Mouse (Mus musculus): ENCODE measurements around the gene Gm21976.

The Gm21976 gene

DNA sequence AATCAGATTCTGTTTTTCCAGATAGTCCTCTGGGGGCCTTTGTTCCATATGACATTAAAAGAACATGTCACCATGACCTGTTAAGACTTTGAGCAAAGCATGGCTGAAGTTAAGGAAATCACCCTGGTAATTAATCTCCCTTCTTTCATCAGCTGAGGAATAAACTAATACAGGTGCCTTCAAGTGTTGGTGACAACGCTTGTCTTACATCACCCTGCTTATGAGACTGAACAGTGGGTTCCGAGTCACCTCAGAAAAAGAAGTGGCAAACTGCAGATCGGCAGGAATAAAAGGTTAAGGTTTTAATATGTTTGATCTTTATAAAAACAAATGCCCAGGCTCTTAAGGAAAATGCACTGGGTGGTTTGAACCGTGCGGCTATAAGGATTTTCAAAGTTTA lies at the start of gene Gm21976:
TSS of gene Gm21976 (plus strand) at position 202 of the 400 bp plus-strand sequence.
- in situ Hi-C loops (cut with MboI, MseI), result no loop called here

DNA sequence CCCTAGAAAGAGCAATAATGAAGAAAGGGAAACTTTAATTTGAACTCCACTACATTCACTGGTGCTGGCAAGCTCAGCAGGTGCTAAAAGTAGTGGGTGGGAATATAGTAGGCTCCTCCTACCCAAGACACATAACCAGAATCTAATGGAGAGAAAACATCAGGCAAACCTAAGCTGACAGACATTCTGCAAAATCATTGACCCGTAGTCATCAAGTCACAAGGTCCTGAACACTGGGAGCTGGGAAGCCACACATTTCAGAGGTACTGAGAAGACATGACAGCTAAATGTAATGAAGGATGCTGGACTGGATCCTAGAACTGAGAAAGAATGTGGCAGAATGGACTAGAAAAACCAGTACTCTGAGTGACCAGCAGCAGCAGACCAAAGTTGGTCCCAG lies 49.2 kb upstream of the Gm21976 start:
- in situ Hi-C loops (cut with MboI, MseI), result loop anchor here (5.0 kb wide), 1 partner anchor 203 kb away; no protein-coding TSS in a partner anchor

DNA sequence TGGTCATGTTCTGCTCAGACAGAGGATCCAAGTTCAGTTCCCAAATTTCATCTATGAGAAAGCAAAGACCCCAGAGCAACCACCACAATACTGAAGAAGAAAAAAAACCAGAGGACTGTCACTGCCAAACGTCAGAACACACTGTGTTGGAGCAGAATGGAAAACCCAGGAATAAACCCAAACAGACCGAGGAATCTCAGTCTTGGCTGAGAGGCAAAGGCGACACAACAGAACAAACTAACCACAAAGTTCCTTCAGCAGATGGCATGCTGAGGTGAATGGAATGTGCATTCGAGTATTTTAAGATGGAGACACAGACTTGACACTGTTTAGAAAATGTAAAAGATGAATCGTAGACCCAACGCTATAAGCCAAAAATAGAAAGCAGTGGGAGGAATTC lies 44.2 kb upstream of the Gm21976 start:
- in situ Hi-C loops (cut with MboI, MseI), result no loop called here

DNA sequence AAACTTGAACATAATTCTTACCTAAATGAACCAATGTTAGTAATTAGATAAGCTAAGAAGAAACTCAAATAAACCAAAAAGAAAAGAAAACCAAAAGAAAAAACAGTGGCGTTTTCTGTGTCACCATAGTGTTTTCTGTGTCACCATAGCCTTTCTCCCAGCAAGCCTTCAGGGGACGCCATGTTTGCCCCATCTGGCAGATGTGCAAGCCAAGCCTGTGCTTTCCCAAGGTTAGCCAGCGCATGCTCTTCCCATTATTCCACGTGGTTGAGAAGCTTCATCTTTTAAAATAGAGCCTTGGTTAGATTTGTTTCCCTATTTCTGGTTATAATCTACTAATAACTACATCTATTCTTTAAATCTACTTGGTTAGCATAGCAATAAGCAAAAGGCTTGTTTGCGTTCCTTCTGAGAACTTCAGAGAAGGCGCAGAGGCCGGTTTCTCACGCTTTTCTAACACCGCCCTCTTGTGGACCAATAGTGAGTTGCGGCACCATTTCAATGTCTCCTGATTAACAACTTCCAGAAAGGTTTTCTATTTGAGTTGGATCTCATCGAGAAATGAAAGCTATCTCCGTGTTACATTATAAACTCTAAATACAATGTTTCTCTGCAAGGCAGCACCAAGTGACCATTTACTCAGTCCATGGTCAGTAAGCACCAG lies 39.6 kb upstream of the Gm21976 start:
- in situ Hi-C loops (cut with MboI, MseI), result no loop called here

DNA sequence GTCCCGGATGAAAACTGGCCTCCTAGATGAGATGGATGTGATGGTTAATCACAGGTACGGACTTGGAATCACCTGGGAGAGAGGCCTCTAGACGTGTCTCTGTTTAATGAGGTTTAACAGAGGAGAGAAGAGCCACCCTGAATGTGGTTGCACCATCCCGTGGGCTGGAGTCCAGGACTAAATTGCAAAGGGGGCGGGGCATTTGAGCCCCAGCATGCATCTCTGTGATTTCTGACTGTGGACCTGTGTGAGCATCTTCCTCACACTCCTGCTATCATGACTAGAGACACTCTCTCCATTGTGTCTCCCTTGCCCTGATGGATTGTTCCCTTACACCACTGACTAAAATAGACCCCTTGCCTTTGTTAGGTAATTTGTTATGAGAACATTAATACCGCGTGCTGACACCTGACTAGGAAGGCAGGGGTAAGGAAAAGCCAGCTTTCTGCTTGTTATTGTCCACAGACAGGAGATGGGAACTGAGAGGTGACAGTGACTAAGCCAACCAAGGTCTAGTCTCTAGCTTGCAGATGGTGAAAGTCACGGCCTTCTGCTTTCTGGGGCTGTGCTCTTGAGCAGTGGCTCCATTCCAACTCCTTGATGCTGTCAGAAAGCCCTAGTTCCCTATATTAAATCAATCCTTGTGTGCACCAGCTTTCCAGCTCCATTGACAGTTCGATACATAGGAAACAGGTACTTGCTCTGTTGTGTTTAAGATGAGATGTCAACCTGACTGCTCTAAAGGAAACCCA lies 38.0 kb upstream of the Gm21976 start:
- in situ Hi-C loops (cut with MboI, MseI), result no loop called here

DNA sequence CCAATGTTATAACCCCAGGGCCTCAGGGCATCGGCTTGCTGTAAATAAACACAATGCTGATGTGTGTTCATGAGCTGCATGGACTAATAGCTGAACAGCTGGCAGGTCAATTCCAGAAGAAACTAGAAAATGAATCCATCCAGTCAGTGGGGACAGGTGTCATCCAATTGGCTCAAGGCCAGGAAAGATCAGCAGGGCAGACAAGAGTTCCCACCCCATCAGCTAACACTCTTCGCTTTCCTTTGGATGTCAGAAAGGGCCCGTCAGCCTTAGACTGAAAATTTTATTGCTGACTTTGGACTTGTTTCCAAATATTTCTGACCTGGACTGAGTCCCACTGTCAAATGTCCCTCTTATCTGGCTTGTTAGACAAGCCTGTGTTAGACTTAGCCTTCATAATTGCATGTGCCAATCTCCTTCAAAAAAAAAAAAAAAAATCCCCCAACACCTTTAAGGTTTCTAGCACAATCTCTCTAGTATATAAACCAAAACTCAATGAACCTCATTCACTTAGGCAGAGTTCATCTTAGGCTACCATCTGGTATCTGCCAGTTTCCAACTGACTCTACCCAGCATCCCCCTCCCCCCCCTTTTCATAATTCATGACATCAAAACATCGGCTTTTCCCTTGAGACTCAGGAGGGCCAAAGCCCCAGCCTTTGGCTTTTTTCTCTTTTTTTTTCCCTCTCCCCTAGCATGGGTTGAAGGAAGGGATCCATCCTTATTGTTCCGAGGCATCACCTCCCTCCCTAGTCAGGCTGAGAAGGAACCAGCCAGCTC lies 34.9 kb upstream of the Gm21976 start:
- in situ Hi-C loops (cut with MboI, MseI), result no loop called here

DNA sequence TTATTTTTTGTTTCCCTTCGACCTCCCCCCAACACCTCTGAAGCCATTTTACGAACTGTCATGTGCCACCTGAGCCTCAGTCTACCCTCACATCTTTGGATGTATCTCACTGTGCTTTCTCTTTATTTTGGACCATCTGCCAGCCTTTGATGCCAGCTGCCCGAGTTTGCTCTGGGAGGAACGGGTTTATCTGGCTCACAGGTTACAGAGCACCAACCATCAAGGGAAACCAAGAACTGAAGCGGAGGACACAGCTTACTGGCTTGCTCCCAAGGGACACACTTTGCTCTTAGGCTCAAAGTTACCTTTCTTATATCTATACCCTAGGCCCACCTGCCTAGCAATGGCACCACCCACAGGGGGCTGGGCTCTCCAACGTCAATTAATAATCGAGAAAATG lies 34.3 kb upstream of the Gm21976 start:
- in situ Hi-C loops (cut with MboI, MseI), result no loop called here

DNA sequence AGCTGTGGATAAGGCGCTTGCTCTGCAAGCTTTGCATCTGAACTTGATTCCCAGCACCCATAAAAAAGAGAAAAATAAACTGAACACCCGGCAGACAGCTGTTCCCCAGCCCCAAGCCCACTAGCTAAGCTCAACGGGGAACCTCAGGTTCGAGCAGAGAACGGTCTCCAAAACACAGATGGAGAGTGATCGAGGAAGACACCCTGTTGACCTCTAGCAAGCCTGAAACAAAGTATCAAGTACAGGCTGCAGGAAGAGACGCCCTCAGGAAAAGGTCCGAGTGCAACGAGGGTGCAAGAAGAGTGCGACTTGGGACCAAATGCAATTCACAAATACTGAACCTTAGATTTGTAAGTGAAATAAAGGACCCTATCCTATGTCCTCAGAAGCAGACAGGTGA lies 30.1 kb upstream of the Gm21976 start:
- in situ Hi-C loops (cut with MboI, MseI), result no loop called here

DNA sequence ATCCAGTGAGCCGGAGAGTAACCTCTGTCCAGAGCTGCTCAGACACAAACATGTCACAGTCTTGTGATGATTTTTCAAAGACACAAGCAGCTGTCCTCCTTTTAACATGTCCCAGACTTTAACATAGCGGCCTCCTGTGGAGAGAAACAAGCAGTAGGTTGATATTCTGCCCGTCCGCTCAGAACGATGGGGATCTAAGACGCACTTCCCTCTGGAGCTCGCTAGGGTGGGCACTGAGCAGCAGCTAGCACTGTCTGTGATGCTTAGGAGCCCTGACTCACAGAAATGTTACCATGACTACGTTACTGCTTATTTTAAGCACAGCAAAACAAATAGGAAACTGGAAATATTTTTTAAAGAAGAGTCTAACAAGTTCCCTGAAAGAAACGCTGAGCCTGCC lies 24.8 kb upstream of the Gm21976 start:
- in situ Hi-C loops (cut with MboI, MseI), result loop anchor here (25.0 kb wide), 1 partner anchor 1832 kb away; no protein-coding TSS in a partner anchor

DNA sequence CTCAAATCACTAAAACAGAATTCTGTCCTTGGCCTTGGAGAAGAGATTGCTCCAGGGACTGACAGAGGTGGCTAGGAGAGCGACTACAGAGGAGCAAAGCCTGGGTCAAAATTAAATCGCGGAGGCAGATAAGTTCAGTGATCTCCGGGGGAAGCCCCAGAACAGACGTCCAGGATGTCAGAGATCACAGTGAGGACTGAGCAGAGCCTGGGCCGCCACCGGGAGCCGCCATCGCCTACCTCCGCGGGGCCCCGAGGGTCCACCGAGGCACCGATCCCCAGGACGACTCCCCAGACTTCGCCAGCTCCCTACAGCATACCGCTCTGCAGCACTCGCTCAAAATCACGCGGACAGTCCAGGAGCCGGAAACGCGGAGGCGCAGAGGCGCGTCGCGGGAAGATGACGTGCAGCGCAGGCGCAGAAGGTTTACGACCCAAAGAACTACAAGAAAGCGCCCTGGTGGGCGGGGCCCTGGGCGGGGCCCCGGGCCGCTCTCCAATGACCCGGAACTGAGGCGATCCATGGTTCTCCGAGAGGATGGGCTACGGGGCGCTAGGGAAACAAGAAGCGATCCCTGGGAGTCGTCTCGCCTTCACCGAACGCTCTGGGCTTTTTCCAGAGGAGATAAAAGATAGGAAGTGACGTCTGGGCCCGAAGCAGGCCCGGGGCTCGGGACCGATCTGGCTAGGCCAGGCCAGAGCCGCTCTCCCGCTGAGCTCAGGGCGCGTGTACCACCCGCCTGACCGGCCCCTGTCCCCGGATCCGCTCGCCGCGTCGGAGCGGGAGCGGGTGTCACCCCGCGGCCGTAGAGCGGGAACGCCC lies 16.8 kb upstream of the Gm21976 start, which contains the start of the genes Utp15 and Ankra2:
TSS of gene Utp15 (minus strand) at position 406 of the 822 bp plus-strand sequence.
TSS of gene Ankra2 (plus strand) at position 439 of the 822 bp plus-strand sequence.
- in situ Hi-C loops (cut with MboI, MseI), result loop anchor here (25.0 kb wide), 1 partner anchor 1824 kb away; no protein-coding TSS in a partner anchor

DNA sequence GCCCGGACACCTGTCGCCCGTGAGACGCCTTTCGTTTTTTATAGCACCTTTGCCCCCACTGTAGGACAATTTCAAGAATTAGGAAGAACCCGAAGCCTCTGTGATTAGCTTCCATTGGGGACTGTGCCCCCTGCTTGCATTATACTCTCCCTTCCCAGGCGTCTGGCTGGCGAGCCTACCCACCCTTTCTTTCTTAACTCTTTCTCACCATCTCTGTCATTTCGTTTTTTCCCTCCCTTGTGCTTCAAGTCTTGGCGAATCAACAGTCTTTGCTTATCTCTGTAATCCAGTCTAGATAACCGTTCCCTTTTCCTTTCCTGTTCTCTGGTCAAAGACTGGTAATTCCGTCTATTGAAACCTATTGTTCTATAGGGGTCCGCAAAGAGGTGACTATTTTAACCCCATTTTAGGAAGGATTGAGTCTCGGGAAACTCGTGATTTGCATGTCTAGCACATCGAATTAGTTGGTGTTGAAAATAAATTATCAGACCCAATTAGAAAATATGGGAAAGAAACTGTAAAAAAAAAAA lies 16.2 kb upstream of the Gm21976 start:
- in situ Hi-C loops (cut with MboI, MseI), result loop anchor here (25.0 kb wide), 1 partner anchor 1824 kb away; no protein-coding TSS in a partner anchor

DNA sequence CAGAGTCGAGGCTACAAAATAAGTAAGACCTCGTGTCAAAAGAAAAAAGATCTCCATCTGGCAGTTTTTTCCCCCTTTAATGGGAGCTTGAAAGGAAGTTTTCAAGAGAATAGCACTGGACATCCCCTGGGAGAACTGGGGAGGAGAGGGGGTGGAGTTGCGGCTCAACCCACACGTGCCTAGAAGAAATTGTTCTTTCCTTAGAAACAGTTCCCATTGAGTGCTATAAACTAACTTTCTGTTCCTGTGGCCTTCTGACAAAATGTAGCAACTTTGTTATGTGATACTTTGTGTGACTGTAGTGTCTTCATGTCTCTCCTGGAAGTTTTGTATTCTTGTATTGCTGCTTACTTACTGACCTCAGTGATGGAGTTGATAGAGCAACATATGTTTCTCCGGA lies 15.6 kb upstream of the Gm21976 start:
- in situ Hi-C loops (cut with MboI, MseI), result loop anchor here (25.0 kb wide), 1 partner anchor 1823 kb away; no protein-coding TSS in a partner anchor

DNA sequence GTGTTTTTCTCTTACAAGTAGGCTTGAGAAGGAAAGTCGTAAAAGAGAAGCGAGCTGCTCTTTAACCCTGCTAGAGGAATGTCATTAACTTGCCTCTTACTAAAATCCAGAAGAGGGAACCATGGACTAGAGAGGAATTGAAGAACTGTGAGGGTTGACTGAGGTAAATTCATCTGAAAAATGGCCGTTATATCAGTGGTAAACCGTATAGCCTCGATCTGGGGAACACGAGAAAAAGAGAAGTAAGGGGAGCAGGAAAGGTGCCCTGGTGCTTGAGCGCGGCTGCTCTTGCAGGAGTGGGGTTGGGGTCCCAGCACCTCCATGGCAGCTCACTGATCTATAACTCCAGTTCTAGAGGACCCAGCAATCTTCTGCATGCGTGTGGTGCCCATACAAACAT lies 5.7 kb upstream of the Gm21976 start:
- in situ Hi-C loops (cut with MboI, MseI), result loop anchor here (25.0 kb wide), 1 partner anchor 1813 kb away; no protein-coding TSS in a partner anchor

DNA sequence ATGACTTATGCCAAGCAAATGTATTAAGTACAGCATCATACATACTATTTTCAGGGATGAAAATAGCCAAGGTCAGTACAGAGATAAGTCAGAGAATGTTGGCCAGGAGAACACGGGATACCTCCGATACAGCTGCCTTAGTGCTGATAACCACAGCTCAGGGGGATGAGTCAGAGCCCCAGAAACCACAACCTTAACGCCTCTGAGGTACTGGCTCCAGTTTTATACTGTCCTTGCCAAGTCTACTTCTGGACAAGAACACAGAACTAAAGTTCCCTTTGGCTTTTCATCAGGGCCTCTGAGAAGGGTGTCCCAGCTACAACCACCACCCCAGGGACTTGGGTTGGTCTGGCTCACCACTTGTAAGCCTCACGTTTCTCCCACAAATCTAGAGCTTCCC lies 4.0 kb upstream of the Gm21976 start:
- in situ Hi-C loops (cut with MboI, MseI), result no loop called here

DNA sequence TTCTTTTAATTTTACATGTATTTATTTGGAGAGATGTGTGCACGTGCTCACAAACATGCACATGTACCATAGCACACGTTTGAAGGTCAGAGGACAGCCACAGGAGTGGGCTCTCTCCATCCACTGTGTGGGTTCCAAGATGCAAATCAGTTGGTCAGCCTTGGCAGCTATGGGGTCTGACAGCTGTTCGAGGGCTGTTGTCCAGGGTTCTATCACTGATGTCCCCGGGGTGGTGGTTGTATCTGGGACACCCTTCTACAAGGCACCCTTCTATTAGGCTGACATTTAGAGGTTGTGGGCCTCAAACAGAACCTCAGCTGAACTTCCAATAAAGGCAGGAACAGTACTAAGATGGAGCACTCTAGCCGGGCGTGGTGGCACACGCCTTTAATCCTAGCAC lies 3.4 kb upstream of the Gm21976 start:
- in situ Hi-C loops (cut with MboI, MseI), result no loop called here

DNA sequence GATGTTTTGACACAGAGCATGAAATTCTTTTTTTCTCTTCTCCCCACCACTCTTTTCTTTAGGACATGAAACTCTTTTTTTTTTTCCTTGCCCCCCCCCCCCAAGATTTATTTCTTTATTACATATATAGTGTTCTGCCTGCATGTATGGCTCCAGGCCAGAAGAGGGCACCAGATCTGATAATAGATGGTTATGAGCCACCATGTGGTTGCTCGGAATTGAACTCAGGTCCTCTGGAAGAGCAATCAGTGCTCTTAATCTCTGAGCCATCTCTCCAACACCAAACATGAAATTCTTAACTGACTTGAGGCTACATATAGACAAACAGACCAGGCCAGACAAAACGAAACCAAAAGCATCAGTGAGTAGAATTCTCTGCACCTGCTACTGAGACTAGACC lies 2.2 kb upstream of the Gm21976 start:
- in situ Hi-C loops (cut with MboI, MseI), result no loop called here

DNA sequence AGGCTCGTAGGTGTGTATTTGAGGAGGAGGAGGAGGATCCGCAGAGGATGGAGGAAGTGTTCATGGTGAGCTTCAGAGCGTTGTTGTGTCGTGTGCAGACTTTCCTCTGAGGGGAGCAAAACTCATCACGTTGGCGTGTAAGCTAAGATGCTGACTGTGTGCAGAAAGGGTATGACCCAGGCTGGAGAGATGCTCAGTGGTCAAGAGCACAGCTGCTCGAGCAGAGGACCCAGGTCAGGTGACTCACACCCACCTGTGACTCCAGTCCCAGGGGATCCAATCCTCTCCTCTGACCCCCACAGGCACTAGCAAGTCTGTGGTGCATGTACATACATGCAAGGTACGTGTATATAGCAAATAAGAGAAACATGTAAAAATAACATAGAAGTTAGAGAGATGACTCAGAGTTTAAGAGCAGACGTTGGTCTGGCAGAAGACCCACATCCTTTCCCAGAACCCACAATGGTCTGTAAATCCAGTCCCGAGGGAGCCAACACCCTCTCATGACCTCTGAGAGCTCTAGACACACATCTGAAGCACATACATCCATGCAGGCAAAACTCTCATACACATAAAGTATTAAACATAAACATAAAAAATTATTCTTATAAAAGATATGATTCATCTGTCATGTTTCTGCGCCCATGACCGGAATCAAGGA lies 1.4 kb downstream of the Gm21976 start:
- in situ Hi-C loops (cut with MboI, MseI), result no loop called here

DNA sequence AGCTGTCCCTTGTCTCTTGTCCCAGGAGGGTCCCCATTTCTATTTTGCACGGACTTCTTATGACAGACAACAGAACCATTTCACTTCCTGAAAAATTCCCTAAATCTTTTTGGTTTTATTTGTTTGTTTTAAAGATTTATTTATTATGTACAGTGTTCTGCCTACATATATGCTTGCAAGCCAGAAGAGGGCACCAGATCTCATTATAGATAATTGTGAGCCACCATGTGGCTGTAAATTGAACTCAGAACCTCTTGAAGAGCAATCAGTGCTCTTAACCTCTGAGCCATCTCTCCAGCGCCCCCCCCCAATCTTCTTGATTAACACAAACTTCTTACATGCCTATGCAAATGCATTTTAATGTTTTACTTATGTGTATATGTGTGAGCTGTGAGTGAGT lies 11.0 kb downstream of the Gm21976 start:
- in situ Hi-C loops (cut with MboI, MseI), result no loop called here

DNA sequence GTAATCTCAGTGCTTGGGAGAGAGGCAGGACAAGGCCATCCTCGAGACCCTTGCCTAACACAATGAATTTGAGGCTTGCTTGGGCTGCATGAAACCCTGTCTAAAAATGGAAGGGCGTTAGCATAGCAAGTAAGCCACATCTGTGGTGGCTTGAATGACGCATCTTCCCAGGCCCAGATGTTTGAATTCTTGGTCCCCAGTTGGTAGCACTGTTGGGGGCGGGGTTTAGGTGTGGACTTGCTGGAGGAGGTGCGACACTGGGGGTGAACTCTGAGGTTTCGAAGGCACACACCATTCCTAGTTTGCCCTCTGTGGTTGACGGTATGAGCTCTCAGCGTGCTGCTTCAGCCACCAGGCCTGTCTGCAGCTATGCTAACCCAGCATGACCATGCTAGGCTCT lies 12.0 kb downstream of the Gm21976 start:
- in situ Hi-C loops (cut with MboI, MseI), result no loop called here

DNA sequence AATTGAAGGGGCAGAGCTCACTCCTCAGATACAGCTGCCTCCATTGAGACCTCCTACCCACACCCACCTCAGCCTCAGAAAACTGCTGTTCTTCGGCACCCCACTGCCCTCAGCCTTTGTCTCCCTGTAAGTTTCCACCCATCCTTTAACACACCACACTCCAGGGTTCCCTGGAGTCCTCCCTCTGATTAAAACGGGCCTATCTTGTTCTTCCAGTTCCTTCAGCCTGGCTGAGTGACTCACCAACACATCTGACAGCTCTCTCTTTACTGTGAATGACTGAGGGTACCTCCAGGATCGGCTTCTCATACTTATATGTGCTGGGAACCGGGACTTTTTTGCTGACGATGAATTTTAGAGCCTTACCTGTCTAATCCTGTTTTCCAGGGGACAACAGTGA lies 16.4 kb downstream of the Gm21976 start:
- in situ Hi-C loops (cut with MboI, MseI), result no loop called here
